In the genomic region with DNA sequence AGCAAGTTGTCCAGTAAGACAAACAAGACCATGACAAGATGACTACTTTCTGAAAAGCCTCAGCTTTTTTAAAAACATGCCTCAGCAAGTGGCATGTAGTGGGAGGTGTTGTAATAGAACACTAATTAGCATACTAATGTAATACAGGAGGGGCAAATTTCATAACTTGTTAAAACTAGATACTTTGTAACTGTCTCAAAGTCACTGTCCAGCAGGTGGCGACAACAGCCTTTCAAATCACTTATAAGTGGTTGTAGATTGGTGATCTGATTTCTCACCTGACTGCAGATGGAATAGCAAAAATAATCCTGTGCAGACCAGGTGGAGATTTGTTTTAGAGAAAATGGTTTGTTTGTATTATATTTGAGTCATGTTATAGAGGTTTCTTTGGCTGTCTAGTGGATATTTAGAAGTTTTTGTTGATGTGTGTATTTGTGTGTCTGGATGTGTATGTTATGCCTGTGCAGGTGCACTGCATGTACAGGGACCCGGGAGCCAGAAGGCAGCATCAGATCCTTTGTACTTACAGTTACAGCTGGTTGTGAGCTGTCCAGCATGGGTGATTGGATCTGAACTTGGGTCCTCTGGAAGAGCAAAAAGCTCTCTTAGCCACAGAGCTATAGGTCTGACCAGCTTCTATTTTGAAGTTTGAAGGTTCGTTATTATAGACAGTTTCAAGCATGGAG, we compare ENCODE assay signal across 8 mouse cellular contexts. TPM values are rescaled to one million over a fixed set of nuclear protein-coding genes. Genes with fewer than 3 reads are reported as not detected.
DNase-seq lines count a peak whose midpoint lies in the region; ATAC-seq and TF ChIP-seq lines count a peak whose summit lies in the region.

No protein-coding gene starts in this region.

- no peak overlapping the region for H3K4me2 ChIP-seq in kidney, embryonic 14.5 days (replicated peaks; ENCODE audit: low read depth, low read length)
- no peak overlapping the region for H3K4me2 ChIP-seq in forebrain, embryonic 11.5 days (ENCODE audit: low read depth, low read length, severe bottlenecking)
- no peak overlapping the region for H3K4me2 ChIP-seq in midbrain, embryonic 14.5 days (ENCODE audit: low read length)
- no peak overlapping the region for H3K4me2 ChIP-seq in stomach, postnatal 0 days (replicated peaks; ENCODE audit: low read depth)

- no peak overlapping the region for H3K27ac ChIP-seq in kidney, embryonic 14.5 days (ENCODE audit: low read depth, low read length)
- H3K27ac ChIP-seq in forebrain, embryonic 11.5 days (ENCODE audit: low read depth, low read length), result no peak overlapping the region
- no peak overlapping the region for H3K27ac ChIP-seq in midbrain, embryonic 14.5 days (replicated peaks; ENCODE audit: low read depth, low read length)
- no peak overlapping the region for H3K27ac ChIP-seq in stomach, postnatal 0 days (replicated peaks)

- ATAC-seq in kidney, embryonic 14.5 days (ENCODE audit: low FRiP score, low TSS enrichment), result no peak
- peak; percentile 46; the same call in 1 of the 2 replicates for ATAC-seq in forebrain, embryonic 11.5 days (replicated peaks; ENCODE audit: low FRiP score)
- ATAC-seq in midbrain, embryonic 14.5 days (ENCODE audit: low FRiP score, low TSS enrichment), result peak; percentile 48; the same call in 1 of the 2 replicates
- ATAC-seq in stomach, postnatal 0 days (ENCODE audit: low FRiP score, low TSS enrichment), result peak; percentile 56; the same call in 1 of the 2 replicates

- H3K9me3 ChIP-seq in kidney, embryonic 14.5 days (ENCODE audit: control insufficient read depth, low read length), result no peaks in the 10 kb centered on the region
- no peaks in the 10 kb centered on the region for H3K9me3 ChIP-seq in forebrain, embryonic 11.5 days (ENCODE audit: control insufficient read depth, low read length)
- H3K9me3 ChIP-seq in midbrain, embryonic 14.5 days (ENCODE audit: control insufficient read depth, low read length), result no peaks in the 10 kb centered on the region
- H3K9me3 ChIP-seq in stomach, postnatal 0 days (ENCODE audit: control insufficient read depth, low read length), result no peaks in the 10 kb centered on the region

- DNase-seq in kidney, adult 11 months, result peak; percentile 39
- peak; percentile 13 to 27 for DNase-seq in adrenal gland, postnatal 4 days (ENCODE audit: low spot score in 2 of 2)
- peak; percentile 70 for DNase-seq in forebrain, embryonic 11.5 days (ENCODE audit: low spot score)
- peak; percentile 42 for DNase-seq in hindlimb bud, embryonic 11.5 days (ENCODE audit: extremely low spot score, low read depth, low spot score)
- peak; percentile 57 to 79 for DNase-seq in left cerebral cortex, adult 18-20 months (ENCODE audit: low spot score in 2 of 2)
- DNase-seq in midbrain, embryonic 14.5 days, result peak; percentile 91
- peak; percentile 67 for DNase-seq in stomach, postnatal 0 days (ENCODE audit: low spot score)

- WGBS in kidney, embryonic 14.5 days, result 64% methylated on average over 3 of the region's 3 CpGs
- 67% methylated on average over 3 of the region's 3 CpGs for WGBS in forebrain, embryonic 11.5 days
- 63% methylated on average over 3 of the region's 3 CpGs for WGBS in midbrain, embryonic 14.5 days
- 62% methylated on average over 3 of the region's 3 CpGs for WGBS in stomach, postnatal 0 days

- no peak overlapping the region for H3K4me3 ChIP-seq in kidney, embryonic 14.5 days (ENCODE audit: low read length)
- H3K4me3 ChIP-seq in forebrain, embryonic 11.5 days (ENCODE audit: low read depth, low read length), result no peak overlapping the region
- no peak overlapping the region for H3K4me3 ChIP-seq in midbrain, embryonic 14.5 days (replicated peaks; ENCODE audit: low read depth, low read length)
- no peak overlapping the region for H3K4me3 ChIP-seq in stomach, postnatal 0 days (ENCODE audit: low read depth, low read length)

- no peak for TF ChIP-seq EP300 in stomach, postnatal 0 days (optimal IDR thresholded peaks at IDR 0.05)

- no peaks in the 10 kb centered on the region for H3K4me1 ChIP-seq in kidney, embryonic 14.5 days (ENCODE audit: control insufficient read depth, insufficient read depth, low read length)
- H3K4me1 ChIP-seq in forebrain, embryonic 11.5 days (replicated peaks; ENCODE audit: control insufficient read depth, insufficient read depth, low read length), result no peaks in the 10 kb centered on the region
- H3K4me1 ChIP-seq in midbrain, embryonic 14.5 days (ENCODE audit: control insufficient read depth, insufficient read depth, low read length), result no peaks in the 10 kb centered on the region
- no peaks in the 10 kb centered on the region for H3K4me1 ChIP-seq in stomach, postnatal 0 days (replicated peaks; ENCODE audit: control insufficient read depth, insufficient read depth)

- no peaks in the 10 kb centered on the region for H3K27me3 ChIP-seq in kidney, embryonic 14.5 days (ENCODE audit: control insufficient read depth, insufficient read depth, low read length)
- no peaks in the 10 kb centered on the region for H3K27me3 ChIP-seq in forebrain, embryonic 11.5 days (ENCODE audit: control insufficient read depth, insufficient read depth, low read length)
- H3K27me3 ChIP-seq in midbrain, embryonic 14.5 days (ENCODE audit: control insufficient read depth, insufficient read depth, low read length), result no peaks in the 10 kb centered on the region
- H3K27me3 ChIP-seq in stomach, postnatal 0 days (ENCODE audit: control insufficient read depth, insufficient read depth, low read length), result no peaks in the 10 kb centered on the region

- H3K36me3 ChIP-seq in kidney, embryonic 14.5 days (ENCODE audit: control insufficient read depth, insufficient read depth, low read length), result peaks cover 9% of the 10 kb centered on the region; the same call in 1 of the 2 replicates
- H3K36me3 ChIP-seq in forebrain, embryonic 11.5 days (ENCODE audit: control insufficient read depth, insufficient read depth, low read length), result no peaks in the 10 kb centered on the region
- peaks cover 10% of the 10 kb centered on the region; the same call in 1 of the 2 replicates for H3K36me3 ChIP-seq in midbrain, embryonic 14.5 days (ENCODE audit: control insufficient read depth, insufficient read depth, low read length)
- no peaks in the 10 kb centered on the region for H3K36me3 ChIP-seq in stomach, postnatal 0 days (ENCODE audit: control insufficient read depth, insufficient read depth, low read length)

- TF ChIP-seq CTCF in stomach, postnatal 0 days (IDR thresholded peaks at IDR 0.05; ENCODE audit: low read depth), result peak; percentile 85

- no peak overlapping the region for H3K9ac ChIP-seq in kidney, embryonic 14.5 days (ENCODE audit: low read depth, low read length)
- H3K9ac ChIP-seq in forebrain, embryonic 11.5 days (ENCODE audit: low read length), result no peak overlapping the region
- no peak overlapping the region for H3K9ac ChIP-seq in midbrain, embryonic 14.5 days (replicated peaks; ENCODE audit: low read length)
- no peak overlapping the region for H3K9ac ChIP-seq in stomach, postnatal 0 days (ENCODE audit: low read length)

RNA-seq across cellular contexts. Expression of gene Mrpl1, which starts 57.9 kb away (rescaled TPM):
- 29.7 and 32.6 TPM in 2 replicates for polyA plus RNA-seq in kidney, embryonic 14.5 days (2014; fragmentation: Nextera tagmentation; extraction: Ambion mirVana)
- 10 to 100 TPM; 23.5 to 23.8 TPM for total RNA-seq in adrenal gland, postnatal 4 days (2021)
- 20.3 and 23.6 TPM in 2 replicates for polyA plus RNA-seq in forebrain, embryonic 11.5 days (2014; fragmentation: Nextera tagmentation; extraction: Ambion mirVana)
- 10 to 100 TPM; 14.4 TPM for total RNA-seq in left cerebral cortex, adult 18-20 months (2021)
- 16.3 and 17.5 TPM in 2 replicates for polyA plus RNA-seq in midbrain, embryonic 14.5 days (2014; fragmentation: Nextera tagmentation; extraction: Ambion mirVana)
- 18.4 and 18.9 TPM in 2 replicates for polyA plus RNA-seq in stomach, postnatal 0 days (2015; fragmentation: Nextera tagmentation; extraction: Ambion mirVana)

Comparison
In these comparisons a context has a peak if more than half of its experiments do, and no peak if none do; other contexts are left out.
1. DNase-seq: peak in every context shown above with its lines; median percentile 91 in midbrain, embryonic 14.5 days; 70 in forebrain, embryonic 11.5 days; 68 in left cerebral cortex, adult 18-20 months; 67 in stomach, postnatal 0 days; 42 in hindlimb bud, embryonic 11.5 days; 39 in kidney, adult 11 months; 20 in adrenal gland, postnatal 4 days.